Mouse (Mus musculus) bone marrow, adult 2 months (tissue): Measurements from ENCODE around the gene Cfap52.

ENCODE experiments used
- CTCF ChIP-seq: fragments of 200-500 bp; IDR thresholded peaks from 2 replicates; pipeline ENCODE4 v1.5.1; 2011; ENCODE audit warnings: low read length, control low read depth; ENCODE audit not compliant: control insufficient read depth, insufficient read depth
- POLR2A ChIP-seq: fragments of 200-500 bp; IDR thresholded peaks from 2 replicates; pipeline ENCODE4 v1.6.1; 2011; ENCODE audit warnings: low read depth, mild to moderate bottlenecking, control low read depth, low read length, borderline replicate concordance; ENCODE audit not compliant: control insufficient read depth

DNA sequence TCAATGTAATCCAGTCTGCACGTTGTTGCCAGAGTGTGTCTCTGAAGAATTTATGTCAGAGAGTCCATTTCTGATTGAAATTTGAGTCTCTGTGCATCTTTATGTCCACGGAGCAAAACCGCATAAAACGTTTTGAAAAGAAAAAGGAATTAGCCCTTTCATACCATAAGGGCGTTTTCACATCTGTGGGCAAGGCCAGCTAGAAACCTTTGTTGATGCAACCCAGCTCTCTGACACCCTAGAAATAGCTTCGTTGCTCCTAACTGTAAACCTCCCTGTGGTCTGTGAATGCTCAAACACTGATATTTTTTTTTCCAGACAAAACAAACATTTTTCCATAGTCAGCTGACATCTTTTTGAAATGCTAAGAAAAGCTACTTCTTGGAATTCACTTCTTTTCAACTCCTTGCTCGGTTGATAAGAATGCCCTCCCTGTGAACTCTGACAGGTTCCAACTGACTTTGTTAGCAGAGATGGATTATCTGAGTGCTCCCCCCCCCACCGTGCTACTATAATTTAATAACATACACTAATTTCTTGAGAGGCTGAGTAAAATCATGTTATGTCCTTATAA lies 40.9 kb upstream of the Cfap52 start:
- no peak for TF ChIP-seq CTCF
- no peak for TF ChIP-seq POLR2A
